Mouse (Mus musculus) E14TG2a.4 (cell line): ENCODE measurements at regions not wholly inside any gene's neighbourhood (a gene's known extent, or its start where the extent isn't known, plus 50 kb on each side); places are given as distances from the start of the nearest gene placed in this dataset.

Source experiments
- H3K27me3 ChIP-seq: 2 replicates; pipeline ENCODE4 v1.6.1; 2014; ENCODE audit warnings: low read length, control low read depth; ENCODE audit not compliant: insufficient read depth
- H3K36me3 ChIP-seq: 2 replicates; pipeline ENCODE4 v1.6.1; 2014; ENCODE audit warnings: low read length, control low read depth; ENCODE audit not compliant: insufficient read depth
- H3K4me1 ChIP-seq: replicated peaks from 2 replicates; pipeline ENCODE4 v1.6.1; 2014; ENCODE audit warnings: low read depth, low read length, control low read depth
- H3K4me3 ChIP-seq: replicated peaks from 2 replicates; pipeline ENCODE4 v1.5.1; 2014; ENCODE audit warnings: mild to moderate bottlenecking, low read length
- H3K9me3 ChIP-seq: 2 replicates; pipeline ENCODE4 v1.6.1; 2014; ENCODE audit warnings: low read length, control low read depth
- CTCF ChIP-seq: conservative IDR thresholded peaks from 2 replicates; pipeline ENCODE4 v1.5.1; 2014; ENCODE audit warnings: low read length
- NANOG ChIP-seq: IDR thresholded peaks from 2 replicates; pipeline ENCODE4 v1.6.1; 2014; ENCODE audit warnings: borderline replicate concordance, low read length, mixed read lengths
- POU5F1 ChIP-seq: IDR thresholded peaks from 2 replicates; pipeline ENCODE4 v1.6.1; 2014; ENCODE audit warnings: low read length, borderline replicate concordance

- TF ChIP-seq NANOG (no peak), CTCF (no peak), POU5F1 (no peak)
- Histone ChIP-seq H3K36me3 (no peaks in the 10 kb centered on the region), H3K27me3 (no peaks in the 10 kb centered on the region), H3K4me1 (peaks cover 5% of the 10 kb centered on the region), H3K4me3 (no peak overlapping the region), H3K9me3 (no peaks in the 10 kb centered on the region)
Measured at GRCm38 (mm10) chr1:153962161-153962720, 62.2 kb upstream of the Teddm2 start.

- Histone ChIP-seq H3K9me3 (no peaks in the 10 kb centered on the region), H3K27me3 (no peaks in the 10 kb centered on the region), H3K36me3 (no peaks in the 10 kb centered on the region), H3K4me3 (no peak overlapping the region), H3K4me1 (peaks cover 5% of the 10 kb centered on the region)
- TF ChIP-seq CTCF: no peak
- no peak for TF ChIP-seq NANOG
- no peak for TF ChIP-seq POU5F1
Measured at GRCm38 (mm10) chr1:153963744-153964342, 63.8 kb upstream of the Teddm2 start.

DNA sequence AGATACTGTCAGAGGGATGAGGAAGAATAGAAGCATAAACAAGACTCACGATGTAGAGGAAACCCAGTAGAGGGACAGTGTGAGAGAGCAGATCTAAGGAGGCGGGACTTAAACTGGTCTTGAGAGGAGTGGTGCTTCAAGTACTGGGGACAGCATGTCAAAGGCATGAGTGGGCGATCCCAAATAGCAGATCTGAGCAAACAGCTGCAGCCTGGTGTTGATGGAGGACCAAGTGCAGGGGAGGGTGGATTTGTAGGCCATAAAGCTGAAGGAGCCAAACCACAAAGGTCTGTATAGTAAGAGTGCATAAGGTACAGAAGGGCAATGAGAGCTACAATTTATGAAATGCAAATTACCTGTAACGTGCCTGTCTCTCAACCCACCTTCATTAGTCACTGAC lies 69.4 kb upstream of the Teddm2 start:
- Histone ChIP-seq H3K4me3 (no peak overlapping the region), H3K36me3 (no peaks in the 10 kb centered on the region), H3K4me1 (no peaks in the 10 kb centered on the region), H3K27me3 (no peaks in the 10 kb centered on the region), H3K9me3 (no peaks in the 10 kb centered on the region)
- TF ChIP-seq NANOG (no peak), CTCF (no peak), POU5F1 (no peak)

DNA sequence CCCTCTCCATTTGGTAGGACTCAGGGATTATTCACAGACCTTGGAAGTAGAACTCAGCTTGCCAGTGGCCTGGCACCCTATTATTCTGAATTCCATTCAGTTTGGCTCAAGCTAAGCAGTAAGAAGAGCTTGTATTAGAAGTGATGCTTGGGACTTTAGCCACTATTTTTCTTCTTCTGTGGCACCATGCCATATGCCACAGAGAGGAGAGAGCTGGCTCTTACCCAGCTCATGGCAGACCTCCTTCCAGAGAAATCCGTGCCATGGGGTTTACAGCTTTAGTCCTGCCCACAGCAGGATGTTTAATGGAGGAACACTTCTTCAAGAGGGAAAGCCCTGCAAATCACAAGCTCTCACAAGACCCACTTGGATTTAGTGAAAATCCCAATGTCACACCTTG lies 74.3 kb upstream of the Teddm2 start:
- Histone ChIP-seq H3K9me3 (no peaks in the 10 kb centered on the region), H3K27me3 (0 out of 2 replicates have a peak, but pooled peaks cover under 1% of the 10 kb centered on the region), H3K4me3 (no peak overlapping the region), H3K4me1 (no peaks in the 10 kb centered on the region), H3K36me3 (no peaks in the 10 kb centered on the region)
- TF ChIP-seq CTCF (no peak), NANOG (no peak), POU5F1 (no peak)

DNA sequence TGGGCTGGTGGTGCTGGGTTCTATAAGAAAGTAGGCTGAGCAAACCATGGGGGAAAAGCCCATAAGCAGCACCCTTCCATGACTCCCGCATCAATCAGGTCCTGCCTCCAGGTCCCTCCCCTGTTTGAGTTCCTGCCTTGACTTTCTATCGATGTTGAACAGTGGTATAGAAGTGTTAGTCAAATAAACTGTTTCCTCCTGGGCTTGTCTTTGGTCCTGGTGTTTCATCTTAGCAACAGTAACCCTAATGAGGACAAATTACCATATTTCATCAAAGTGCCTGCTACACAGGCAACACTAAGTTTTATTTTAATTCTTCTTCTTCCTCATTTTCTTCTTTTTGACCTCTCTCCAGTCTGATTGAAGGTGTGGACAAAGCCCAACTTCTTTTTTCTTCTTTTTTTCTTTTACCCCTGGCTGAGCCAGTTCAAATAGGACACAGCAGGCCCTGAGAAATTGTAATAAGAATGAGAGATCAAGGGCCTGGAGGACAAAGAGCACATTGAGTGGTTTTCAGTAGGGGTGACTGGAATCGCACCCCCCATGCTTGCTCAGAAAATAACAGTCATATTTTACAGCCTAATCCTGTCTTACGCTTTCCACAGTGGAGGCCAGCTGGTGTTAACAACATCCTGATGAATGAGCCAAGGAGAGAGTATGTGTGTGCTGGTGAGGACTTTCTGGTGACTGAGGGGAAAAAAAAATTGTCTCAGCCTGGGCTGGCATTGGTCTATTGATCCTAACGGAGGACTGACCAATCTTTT lies 78.1 kb upstream of the Teddm2 start:
- H3K4me1 ChIP-seq: no peaks in the 10 kb centered on the region
- TF ChIP-seq POU5F1 (no peak), NANOG (no peak), CTCF (no peak)
- H3K9me3 ChIP-seq: no peaks in the 10 kb centered on the region
- no peaks in the 10 kb centered on the region for H3K36me3 ChIP-seq
- no peak overlapping the region for H3K4me3 ChIP-seq
- H3K27me3 ChIP-seq: peaks cover 7% of the 10 kb centered on the region; the same call in 1 of the 2 replicates

DNA sequence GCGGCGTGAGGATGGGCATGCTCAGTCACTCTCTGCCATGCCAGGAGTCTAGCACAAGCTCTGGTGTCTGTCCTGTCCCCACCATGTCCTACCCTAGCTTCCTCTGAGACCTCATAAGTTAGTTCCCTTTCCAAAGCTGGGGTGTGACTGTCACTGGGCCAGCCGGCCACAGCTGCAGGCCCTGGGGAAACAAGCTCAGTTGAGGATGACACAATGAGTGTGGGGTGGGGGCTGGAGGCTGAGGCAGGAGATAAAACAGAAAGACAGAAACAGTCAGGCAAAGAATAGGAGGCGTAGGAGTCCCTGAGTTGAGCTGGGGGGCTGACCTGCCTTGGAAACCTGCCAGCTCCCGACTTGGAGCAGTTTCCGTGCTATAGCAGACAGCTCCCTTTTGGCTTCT lies 80.9 kb upstream of the Teddm2 start:
- peaks cover 7% of the 10 kb centered on the region; the same call in 1 of the 2 replicates for H3K27me3 ChIP-seq
- H3K36me3 ChIP-seq: no peaks in the 10 kb centered on the region
- TF ChIP-seq POU5F1 (no peak), NANOG (no peak), CTCF (no peak)
- H3K4me3 ChIP-seq: no peak overlapping the region
- no peaks in the 10 kb centered on the region for H3K4me1 ChIP-seq
- no peaks in the 10 kb centered on the region for H3K9me3 ChIP-seq

- no peaks in the 10 kb centered on the region for H3K9me3 ChIP-seq
- H3K36me3 ChIP-seq: no peaks in the 10 kb centered on the region
- H3K4me1 ChIP-seq: no peaks in the 10 kb centered on the region
- no peak overlapping the region for H3K4me3 ChIP-seq
- H3K27me3 ChIP-seq: peaks cover 3% of the 10 kb centered on the region; the same call in 1 of the 2 replicates
- TF ChIP-seq CTCF (no peak), NANOG (no peak), POU5F1 (no peak)
Measured at GRCm38 (mm10) chr1:153985595-153985994, 85.6 kb upstream of the Teddm2 start.

DNA sequence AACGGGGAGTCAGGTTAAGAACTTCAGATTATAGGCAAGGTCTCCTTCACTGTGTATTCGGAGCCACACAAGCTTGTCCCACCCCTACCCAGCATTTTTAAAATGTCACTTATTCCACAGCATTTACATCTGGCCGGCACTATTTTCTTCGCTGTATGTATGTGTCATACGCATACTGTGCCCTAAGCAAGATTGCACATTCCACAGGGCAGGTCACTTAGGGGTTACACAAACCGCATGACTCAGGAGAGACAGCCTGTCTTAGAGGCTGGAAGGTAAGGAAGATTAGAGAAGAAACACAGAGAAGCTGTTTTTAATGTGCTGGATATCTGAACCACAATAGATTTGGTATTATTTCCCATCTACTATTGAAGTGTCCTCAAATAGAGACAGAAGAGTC lies 86.6 kb upstream of the Teddm2 start:
- no peaks in the 10 kb centered on the region for H3K4me1 ChIP-seq
- no peak overlapping the region for H3K4me3 ChIP-seq
- no peaks in the 10 kb centered on the region for H3K36me3 ChIP-seq
- no peaks in the 10 kb centered on the region for H3K9me3 ChIP-seq
- no peak for TF ChIP-seq CTCF
- TF ChIP-seq NANOG: no peak
- TF ChIP-seq POU5F1: no peak
- H3K27me3 ChIP-seq: peaks cover 3% of the 10 kb centered on the region; the same call in 1 of the 2 replicates
